Mouse (Mus musculus): ENCODE data around the gene Scgb3a1. TPM values are rescaled to one million over a fixed set of nuclear protein-coding genes. Genes with fewer than 3 reads are reported as not detected.

Gene Scgb3a1
- polyA plus RNA-seq, 1 experiment from 2014 or later: 1.1 TPM

DNA sequence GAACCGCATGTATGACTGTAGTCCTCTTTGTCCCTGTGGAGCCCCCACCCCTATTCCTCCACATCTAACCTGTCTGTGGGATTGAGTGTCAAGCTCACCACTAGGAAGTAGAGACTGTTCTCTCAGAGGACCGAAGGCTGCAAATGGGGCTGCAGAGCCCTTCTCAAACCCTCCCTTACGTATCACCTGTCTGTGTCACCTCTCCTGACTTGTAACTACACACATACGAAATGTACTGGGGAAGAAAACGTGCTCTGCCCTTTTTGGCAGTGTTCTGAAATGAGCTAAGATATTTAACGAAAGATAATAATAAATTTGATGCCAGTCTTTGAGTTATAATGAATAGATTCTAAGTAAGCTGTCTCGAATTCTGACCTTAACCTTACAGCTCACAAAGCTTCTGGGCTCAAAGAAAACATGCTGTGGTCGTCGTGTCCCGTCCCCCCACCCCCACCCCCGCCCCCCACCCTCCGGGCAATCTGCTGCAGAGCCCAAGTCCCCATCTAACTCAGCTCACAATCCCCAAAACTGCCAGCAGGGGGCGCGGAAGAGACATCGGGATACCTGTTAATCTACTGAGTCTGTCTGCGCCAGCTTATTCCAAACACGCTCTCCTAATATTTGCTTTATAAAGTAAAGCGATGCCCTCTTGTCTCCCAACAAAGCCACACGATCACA lies 10.9 kb upstream of the Scgb3a1 start:
- no peaks in the 10 kb centered on the region for H3K27me3 ChIP-seq (ENCODE audit: control insufficient read depth, insufficient read depth, low read length)
- H3K36me3 ChIP-seq (ENCODE audit: control insufficient read depth, insufficient read depth, low read length): no peaks in the 10 kb centered on the region
- H3K9ac ChIP-seq (ENCODE audit: low read depth, low read length): peak overlapping the region; percentile 28; the same call in 1 of the 2 replicates
- 21% methylated on average over 19 of the region's 19 CpGs for WGBS (ENCODE audit: insufficient replicate concordance)
- H3K4me1 ChIP-seq (ENCODE audit: control insufficient read depth, insufficient read depth, low read length): peaks cover 11% of the 10 kb centered on the region
- H3K4me2 ChIP-seq: peak overlapping the region; percentile 58
- H3K4me3 ChIP-seq (ENCODE audit: low read depth, low read length): peak overlapping the region; percentile 19; the same call in 1 of the 2 replicates
- no peak; the same call in 1 of the 2 replicates for ATAC-seq (replicated peaks; ENCODE audit: insufficient number of reproducible peaks, low FRiP score, low TSS enrichment)
- H3K9me3 ChIP-seq (replicated peaks; ENCODE audit: control insufficient read depth, low read length): no peaks in the 10 kb centered on the region
- H3K27ac ChIP-seq (ENCODE audit: low read depth, low read length): peak overlapping the region; percentile 80; the same call in 1 of the 2 replicates

DNA sequence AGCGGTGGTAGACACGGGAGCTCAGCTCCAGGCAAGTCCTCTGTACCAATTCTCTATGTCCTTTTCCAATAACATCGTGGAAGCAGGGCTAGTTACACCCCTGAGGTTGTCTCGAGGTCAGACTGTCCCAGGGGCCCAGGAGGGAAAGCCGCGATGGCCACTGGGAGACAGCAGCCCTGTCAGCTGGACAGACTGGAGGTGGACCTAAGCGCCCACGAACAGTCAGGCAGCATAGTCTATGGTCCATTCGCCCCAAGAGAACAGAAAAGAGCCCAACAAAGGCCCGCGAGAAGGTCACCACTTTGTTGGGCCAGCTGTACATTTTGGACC lies 10.4 kb upstream of the Scgb3a1 start:
- 33% methylated on average over 11 of the region's 11 CpGs for WGBS (ENCODE audit: insufficient replicate concordance)
- Histone ChIP-seq H3K9me3 (replicated peaks; ENCODE audit: control insufficient read depth, low read length) (no peaks in the 10 kb centered on the region), H3K27ac (ENCODE audit: low read depth, low read length) (no peak overlapping the region), H3K9ac (ENCODE audit: low read depth, low read length) (peak overlapping the region; percentile 22; the same call in 1 of the 2 replicates), H3K36me3 (ENCODE audit: control insufficient read depth, insufficient read depth, low read length) (no peaks in the 10 kb centered on the region), H3K4me1 (ENCODE audit: control insufficient read depth, insufficient read depth, low read length) (peaks cover 16% of the 10 kb centered on the region), H3K4me3 (ENCODE audit: low read depth, low read length) (peak overlapping the region; percentile 19; the same call in 1 of the 2 replicates), H3K27me3 (ENCODE audit: control insufficient read depth, insufficient read depth, low read length) (no peaks in the 10 kb centered on the region), H3K4me2 (peak overlapping the region; percentile 58)
- peak; percentile 22; the same call in 1 of the 2 replicates for ATAC-seq (replicated peaks; ENCODE audit: insufficient number of reproducible peaks, low FRiP score, low TSS enrichment)

- H3K4me3 ChIP-seq (ENCODE audit: low read depth, low read length): no peak overlapping the region
- 91% methylated on average over 5 of the region's 5 CpGs for WGBS (ENCODE audit: insufficient replicate concordance)
- no peak for ATAC-seq (replicated peaks; ENCODE audit: insufficient number of reproducible peaks, low FRiP score, low TSS enrichment)
- H3K27ac ChIP-seq (ENCODE audit: low read depth, low read length): no peak overlapping the region
- H3K4me1 ChIP-seq (ENCODE audit: control insufficient read depth, insufficient read depth, low read length): peaks cover 29% of the 10 kb centered on the region
- H3K9me3 ChIP-seq (replicated peaks; ENCODE audit: control insufficient read depth, low read length): no peaks in the 10 kb centered on the region
- no peak overlapping the region for H3K9ac ChIP-seq (ENCODE audit: low read depth, low read length)
- H3K27me3 ChIP-seq (ENCODE audit: control insufficient read depth, insufficient read depth, low read length): no peaks in the 10 kb centered on the region
- H3K4me2 ChIP-seq: no peak overlapping the region
- H3K36me3 ChIP-seq (ENCODE audit: control insufficient read depth, insufficient read depth, low read length): no peaks in the 10 kb centered on the region
These were observed 8.8 kb upstream of the Scgb3a1 start for GRCm38 (mm10) chr11:49654651-49655050.

DNA sequence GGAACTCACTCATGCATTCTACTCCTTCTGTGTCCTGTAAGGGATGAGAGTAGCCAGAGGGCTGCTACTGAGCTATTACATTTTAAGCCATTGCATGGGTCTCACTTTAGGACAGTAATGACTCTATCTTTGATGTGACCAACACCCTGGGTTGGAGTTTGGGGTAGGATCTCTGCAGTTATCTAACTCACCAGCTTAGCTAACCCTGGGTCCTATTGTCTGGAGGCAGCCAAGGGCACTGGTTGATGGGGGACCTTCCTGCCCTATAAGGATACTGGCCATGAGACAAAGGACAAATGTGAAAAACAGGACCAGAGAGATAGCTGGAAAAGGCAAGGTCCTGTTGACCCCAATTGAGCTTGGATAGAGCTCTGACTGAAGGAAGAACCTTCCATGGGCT lies 7.9 kb upstream of the Scgb3a1 start:
- no peak for ATAC-seq (replicated peaks; ENCODE audit: insufficient number of reproducible peaks, low FRiP score, low TSS enrichment)
- Histone ChIP-seq H3K4me3 (ENCODE audit: low read depth, low read length) (no peak overlapping the region), H3K9me3 (replicated peaks; ENCODE audit: control insufficient read depth, low read length) (no peaks in the 10 kb centered on the region), H3K4me1 (ENCODE audit: control insufficient read depth, insufficient read depth, low read length) (peaks cover 29% of the 10 kb centered on the region), H3K27ac (ENCODE audit: low read depth, low read length) (no peak overlapping the region), H3K36me3 (ENCODE audit: control insufficient read depth, insufficient read depth, low read length) (no peaks in the 10 kb centered on the region), H3K9ac (ENCODE audit: low read depth, low read length) (no peak overlapping the region), H3K4me2 (no peak overlapping the region), H3K27me3 (ENCODE audit: control insufficient read depth, insufficient read depth, low read length) (no peaks in the 10 kb centered on the region)

DNA sequence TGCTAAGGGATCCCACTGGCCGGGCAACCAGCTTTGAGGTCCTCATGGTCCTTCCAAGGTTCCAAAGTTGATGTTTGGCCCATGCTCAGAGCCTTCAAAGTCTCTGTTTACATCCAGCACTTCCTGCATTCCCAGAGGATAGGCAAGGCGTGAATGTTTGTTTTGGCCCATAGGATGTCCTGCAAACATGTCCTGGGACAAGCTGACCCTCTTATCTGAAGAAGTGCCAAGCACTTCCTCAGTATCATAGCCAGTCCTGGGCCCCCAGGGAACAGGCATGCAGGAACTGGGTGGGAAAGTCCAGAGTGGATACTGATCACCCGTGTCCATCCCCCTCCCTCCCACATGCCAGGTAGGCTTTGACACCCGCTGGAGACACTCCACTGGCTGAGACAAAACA lies 5.3 kb upstream of the Scgb3a1 start:
- WGBS (ENCODE audit: insufficient replicate concordance): 50% methylated on average over 4 of the region's 4 CpGs
- Histone ChIP-seq H3K4me3 (ENCODE audit: low read depth, low read length) (no peak overlapping the region), H3K9me3 (replicated peaks; ENCODE audit: control insufficient read depth, low read length) (no peaks in the 10 kb centered on the region), H3K4me1 (ENCODE audit: control insufficient read depth, insufficient read depth, low read length) (peaks cover 21% of the 10 kb centered on the region), H3K27ac (ENCODE audit: low read depth, low read length) (peak overlapping the region; percentile 43), H3K9ac (ENCODE audit: low read depth, low read length) (no peak overlapping the region), H3K27me3 (ENCODE audit: control insufficient read depth, insufficient read depth, low read length) (no peaks in the 10 kb centered on the region), H3K36me3 (ENCODE audit: control insufficient read depth, insufficient read depth, low read length) (no peaks in the 10 kb centered on the region), H3K4me2 (no peak overlapping the region)
- ATAC-seq (replicated peaks; ENCODE audit: insufficient number of reproducible peaks, low FRiP score, low TSS enrichment): peak; percentile 27; the same call in 1 of the 2 replicates

- no peaks in the 10 kb centered on the region for H3K9me3 ChIP-seq (replicated peaks; ENCODE audit: control insufficient read depth, low read length)
- no peak overlapping the region for H3K9ac ChIP-seq (ENCODE audit: low read depth, low read length)
- no peaks in the 10 kb centered on the region for H3K36me3 ChIP-seq (ENCODE audit: control insufficient read depth, insufficient read depth, low read length)
- WGBS (ENCODE audit: insufficient replicate concordance): 33% methylated on average over 10 of the region's 10 CpGs
- H3K4me3 ChIP-seq (ENCODE audit: low read depth, low read length): no peak overlapping the region
- peaks cover 18% of the 10 kb centered on the region for H3K4me1 ChIP-seq (ENCODE audit: control insufficient read depth, insufficient read depth, low read length)
- H3K27ac ChIP-seq (ENCODE audit: low read depth, low read length): peak overlapping the region; percentile 43
- H3K4me2 ChIP-seq: no peak overlapping the region
- no peaks in the 10 kb centered on the region for H3K27me3 ChIP-seq (ENCODE audit: control insufficient read depth, insufficient read depth, low read length)
- ATAC-seq (replicated peaks; ENCODE audit: insufficient number of reproducible peaks, low FRiP score, low TSS enrichment): peak; percentile 80
These were observed 4.5 kb upstream of the Scgb3a1 start for GRCm38 (mm10) chr11:49658791-49659469.

GRCm38 (mm10) chr11:49659470-49659799 lies 4.0 kb upstream of the Scgb3a1 start:
- Histone ChIP-seq H3K27ac (ENCODE audit: low read depth, low read length) (peak overlapping the region; percentile 43), H3K9me3 (replicated peaks; ENCODE audit: control insufficient read depth, low read length) (no peaks in the 10 kb centered on the region), H3K9ac (ENCODE audit: low read depth, low read length) (no peak overlapping the region), H3K4me1 (ENCODE audit: control insufficient read depth, insufficient read depth, low read length) (peaks cover 18% of the 10 kb centered on the region), H3K4me2 (no peak overlapping the region), H3K36me3 (ENCODE audit: control insufficient read depth, insufficient read depth, low read length) (no peaks in the 10 kb centered on the region), H3K27me3 (ENCODE audit: control insufficient read depth, insufficient read depth, low read length) (no peaks in the 10 kb centered on the region), H3K4me3 (ENCODE audit: low read depth, low read length) (no peak overlapping the region)
- 63% methylated on average over 7 of the region's 7 CpGs for WGBS (ENCODE audit: insufficient replicate concordance)
- no peak for ATAC-seq (replicated peaks; ENCODE audit: insufficient number of reproducible peaks, low FRiP score, low TSS enrichment)

DNA sequence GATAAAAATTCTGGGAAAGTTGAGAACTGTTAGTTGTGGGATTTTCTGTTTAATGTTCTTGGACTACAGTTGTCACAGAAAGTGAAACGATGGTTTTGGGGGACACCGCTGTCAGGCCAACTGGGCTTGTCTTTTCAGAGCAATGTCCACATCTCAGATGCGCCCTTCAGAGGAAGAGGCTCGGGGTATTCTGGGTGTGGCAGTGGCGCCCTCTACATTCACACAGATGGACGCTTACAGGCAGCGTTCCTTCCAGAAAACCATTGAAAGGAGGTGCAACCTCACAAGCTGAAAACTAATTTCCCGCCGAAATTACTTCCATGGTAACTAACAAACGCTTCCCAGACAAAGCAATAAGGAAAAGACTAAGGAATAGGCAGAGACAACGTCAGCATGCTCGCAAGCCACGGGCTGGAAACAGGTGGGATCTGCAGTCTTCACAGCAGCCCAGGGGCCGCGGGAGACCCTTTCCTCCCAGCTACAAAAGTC lies 1.1 kb upstream of the Scgb3a1 start:
- ATAC-seq (replicated peaks; ENCODE audit: insufficient number of reproducible peaks, low FRiP score, low TSS enrichment): no peak
- Histone ChIP-seq H3K9me3 (replicated peaks; ENCODE audit: control insufficient read depth, low read length) (no peaks in the 10 kb centered on the region), H3K4me1 (ENCODE audit: control insufficient read depth, insufficient read depth, low read length) (peaks cover 18% of the 10 kb centered on the region), H3K4me3 (ENCODE audit: low read depth, low read length) (no peak overlapping the region), H3K27me3 (ENCODE audit: control insufficient read depth, insufficient read depth, low read length) (no peaks in the 10 kb centered on the region), H3K27ac (ENCODE audit: low read depth, low read length) (no peak overlapping the region), H3K36me3 (ENCODE audit: control insufficient read depth, insufficient read depth, low read length) (no peaks in the 10 kb centered on the region), H3K9ac (ENCODE audit: low read depth, low read length) (no peak overlapping the region), H3K4me2 (no peak overlapping the region)
- 49% methylated on average over 15 of the region's 15 CpGs for WGBS (ENCODE audit: insufficient replicate concordance)
